Mouse (Mus musculus): Measurements from ENCODE around the gene Kif13a. TPM values are rescaled to one million over a fixed set of nuclear protein-coding genes. Genes with fewer than 3 reads are reported as not detected.

Gene Kif13a
- total and polyA plus RNA-seq, 3 experiments: 1.2 to 1.7 TPM; not detected in 1

DNA sequence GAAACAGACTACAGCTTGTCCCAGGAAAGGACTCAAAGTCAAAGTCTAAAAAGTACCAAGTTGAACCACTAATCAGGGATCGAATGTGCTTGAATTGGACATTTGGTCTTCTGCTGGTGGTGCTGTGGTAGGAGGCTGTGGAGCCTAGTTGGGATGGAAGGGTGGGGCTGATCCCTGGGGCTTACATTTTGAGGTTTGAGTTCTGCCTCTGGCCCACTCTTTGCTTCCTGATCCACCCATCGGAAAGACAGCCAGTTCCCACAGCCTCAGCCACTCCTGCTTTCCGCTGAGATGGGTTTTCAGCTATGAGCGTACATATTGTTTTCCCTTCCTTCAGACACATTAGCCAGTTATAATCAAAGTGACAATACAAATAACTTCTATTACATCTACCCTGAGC, 106.4 kb downstream of the Kif13a start:
- Histone ChIP-seq H3K27me3 (ENCODE audit: control insufficient read depth in 1 of 2, insufficient read depth in 2 of 2, low read length in 2 of 2) (peaks cover 0 to 2% of the 10 kb centered on the region in 2 experiments; a peak in 1 of 4 replicates), H3K79me2 (ENCODE audit: control insufficient read depth, insufficient read depth, low read length, poor library complexity) (no peaks in the 10 kb centered on the region), H3K36me3 (ENCODE audit: control insufficient read depth in 1 of 2, insufficient read depth in 2 of 2, low read length in 2 of 2) (no peaks in the 10 kb centered on the region), H3K4me1 (ENCODE audit: control insufficient read depth in 1 of 2, insufficient read depth in 2 of 2, low read length in 2 of 2) (peaks cover 0 to 13% of the 10 kb centered on the region in 2 experiments; a peak in 2 of 4 replicates), H3K9me3 (replicated peaks; ENCODE audit: insufficient read depth, low read length) (no peaks in the 10 kb centered on the region), H3K27ac (ENCODE audit: control insufficient read depth, low read depth, low read length) (no peak overlapping the region), H3K9ac (ENCODE audit: control insufficient read depth, low read depth, low read length, poor library complexity, severe bottlenecking) (no peak overlapping the region), H3K4me3 (ENCODE audit: control insufficient read depth in 1 of 2, insufficient read depth in 1 of 2, low read depth in 2 of 2, low read length in 2 of 2) (no peak overlapping the region)
- DNase-seq (ENCODE audit: low read depth, low spot score): no peak
- no peak for TF ChIP-seq CTCF (IDR thresholded peaks at IDR 0.05 in 2 of 3, conservative IDR thresholded peaks at IDR 0.05 in 1 of 3; ENCODE audit: control insufficient read depth in 1 of 3, insufficient read depth in 1 of 3, low read depth in 2 of 3, low read length in 3 of 3, poor library complexity in 1 of 3, severe bottlenecking in 1 of 3)
- TF ChIP-seq RCOR1 (IDR thresholded peaks at IDR 0.05; ENCODE audit: low read depth, low read length): no peak
- TF ChIP-seq MAX (IDR thresholded peaks at IDR 0.05; ENCODE audit: low read length): no peak
- no peak for TF ChIP-seq MYB (IDR thresholded peaks at IDR 0.05; ENCODE audit: low read depth, low read length)
- no peak for TF ChIP-seq TBP (IDR thresholded peaks at IDR 0.05; ENCODE audit: low read depth, low read length)
- no peak for TF ChIP-seq ELF1 (IDR thresholded peaks at IDR 0.05; ENCODE audit: low read depth, low read length)
- TF ChIP-seq NELFE (IDR thresholded peaks at IDR 0.05; ENCODE audit: low read depth, low read length): no peak
- no peak for TF ChIP-seq ZNF384 (IDR thresholded peaks at IDR 0.05; ENCODE audit: low read depth, low read length)
- TF ChIP-seq CHD2 (IDR thresholded peaks at IDR 0.05; ENCODE audit: low read length): no peak
- no peak for TF ChIP-seq POLR2AphosphoS5 (IDR thresholded peaks at IDR 0.05; ENCODE audit: borderline replicate concordance, low read depth, low read length)
- TF ChIP-seq CHD1 (IDR thresholded peaks at IDR 0.05; ENCODE audit: low read depth, low read length): no peak
- TF ChIP-seq MXI1 (IDR thresholded peaks at IDR 0.05; ENCODE audit: low read depth, low read length): no peak

DNA sequence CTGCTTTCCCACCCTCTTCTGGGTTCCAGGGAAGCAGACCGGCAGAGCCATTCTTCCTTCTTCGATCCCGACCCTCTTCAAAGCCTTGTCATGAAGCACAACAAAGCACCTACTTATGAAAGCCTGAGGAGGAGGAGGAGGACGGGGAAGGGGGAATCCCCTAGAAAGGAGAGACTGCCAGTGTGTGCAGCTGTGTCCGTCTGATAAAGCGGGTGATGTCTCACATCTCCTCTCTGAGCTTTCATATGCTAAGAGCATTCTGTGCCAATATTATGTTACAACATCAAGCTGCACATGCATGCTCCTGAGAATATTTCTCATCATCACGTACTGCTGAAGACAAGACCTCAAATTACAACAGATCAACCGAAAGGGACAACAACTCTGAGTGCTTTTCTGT, 107.5 kb downstream of the Kif13a start:
- Histone ChIP-seq H3K27me3 (ENCODE audit: control insufficient read depth in 1 of 2, insufficient read depth in 2 of 2, low read length in 2 of 2) (peaks cover 0 to 2% of the 10 kb centered on the region in 2 experiments; a peak in 1 of 4 replicates), H3K9me3 (replicated peaks; ENCODE audit: insufficient read depth, low read length) (no peaks in the 10 kb centered on the region), H3K79me2 (ENCODE audit: control insufficient read depth, insufficient read depth, low read length, poor library complexity) (no peaks in the 10 kb centered on the region), H3K4me1 (ENCODE audit: control insufficient read depth in 1 of 2, insufficient read depth in 2 of 2, low read length in 2 of 2) (peaks cover 0 to 13% of the 10 kb centered on the region in 2 experiments; a peak in 2 of 4 replicates), H3K4me3 (ENCODE audit: control insufficient read depth in 1 of 2, insufficient read depth in 1 of 2, low read depth in 2 of 2, low read length in 2 of 2) (peak overlapping the region in 1 of 2 experiments; percentile 17; a peak in 1 of 4 replicates), H3K9ac (ENCODE audit: control insufficient read depth, low read depth, low read length, poor library complexity, severe bottlenecking) (no peak overlapping the region), H3K27ac (ENCODE audit: control insufficient read depth, low read depth, low read length) (no peak overlapping the region), H3K36me3 (ENCODE audit: control insufficient read depth in 1 of 2, insufficient read depth in 2 of 2, low read length in 2 of 2) (no peaks in the 10 kb centered on the region)
- no peak for TF ChIP-seq ZNF384 (IDR thresholded peaks at IDR 0.05; ENCODE audit: low read depth, low read length)
- TF ChIP-seq E2F4 (IDR thresholded peaks at IDR 0.05; ENCODE audit: borderline replicate concordance, low read depth, low read length): no peak
- TF ChIP-seq ETS1 (IDR thresholded peaks at IDR 0.05; ENCODE audit: low read depth, low read length): peak; percentile 68
- no peak for TF ChIP-seq NELFE (IDR thresholded peaks at IDR 0.05; ENCODE audit: low read depth, low read length)
- TF ChIP-seq NRF1 (IDR thresholded peaks at IDR 0.05; ENCODE audit: insufficient read depth, low read depth, low read length, poor library complexity, severe bottlenecking): no peak
- no peak for TF ChIP-seq RAD21 (IDR thresholded peaks at IDR 0.05; ENCODE audit: low read depth, low read length)
- TF ChIP-seq HCFC1 (IDR thresholded peaks at IDR 0.05; ENCODE audit: low read depth, low read length): no peak
- peak; percentile 56 for TF ChIP-seq TCF12 (IDR thresholded peaks at IDR 0.05; ENCODE audit: low read depth, low read length)
- TF ChIP-seq MAZ (IDR thresholded peaks at IDR 0.05; ENCODE audit: low read depth, low read length): no peak
- no peak for TF ChIP-seq RCOR1 (IDR thresholded peaks at IDR 0.05; ENCODE audit: low read depth, low read length)
- TF ChIP-seq EP300 (IDR thresholded peaks at IDR 0.05; ENCODE audit: low read depth in 1 of 2, low read length in 2 of 2): peak; percentile 59 to 73
- peak; percentile 59 for TF ChIP-seq GATA1 (IDR thresholded peaks at IDR 0.05; ENCODE audit: low read depth, low read length)
- TF ChIP-seq TAL1 (IDR thresholded peaks at IDR 0.05; ENCODE audit: low read length): peak; percentile 85
- no peak for TF ChIP-seq MAFK (IDR thresholded peaks at IDR 0.05; ENCODE audit: borderline replicate concordance, low read depth, low read length)
- no peak for TF ChIP-seq ZKSCAN1 (IDR thresholded peaks at IDR 0.05; ENCODE audit: low read depth, low read length)
- 0 out of 2 replicates have a peak, but pooled peaks have one; percentile 8 for TF ChIP-seq BHLHE40 (IDR thresholded peaks at IDR 0.05; ENCODE audit: borderline replicate concordance, low read depth, low read length)
- no peak for TF ChIP-seq KAT2A (conservative IDR thresholded peaks at IDR 0.05; ENCODE audit: low read depth, low read length)
- no peak for TF ChIP-seq POLR2AphosphoS5 (IDR thresholded peaks at IDR 0.05; ENCODE audit: borderline replicate concordance, low read depth, low read length)
- peak; percentile 75 for DNase-seq (ENCODE audit: low read depth, low spot score)

All from MEL (cell line).